Mouse (Mus musculus) kidney, adult 9 months (tissue): Measurements from ENCODE around the gene Capn1.

Source experiments
- DNase-seq: peaks from one replicate; pipeline ENCODE4 v3.0.0; 2022

Gene Capn1

GRCm38 (mm10) chr19:5951631-5952030 lies 64.1 kb downstream of the Capn1 start:
- DNase-seq: no peak

GRCm38 (mm10) chr19:5950218-5950617 lies 65.5 kb downstream of the Capn1 start:
- DNase-seq: peak; percentile 36

GRCm38 (mm10) chr19:5945891-5946290 lies 69.8 kb downstream of the Capn1 start:
- DNase-seq: no peak

- no peak for DNase-seq
Measured at GRCm38 (mm10) chr19:5945027-5945426, 70.7 kb downstream of the Capn1 start.

- DNase-seq: no peak
Measured at GRCm38 (mm10) chr19:5944145-5944544, 71.6 kb downstream of the Capn1 start.

- DNase-seq: no peak
Measured at GRCm38 (mm10) chr19:5943404-5943803, 72.3 kb downstream of the Capn1 start.

- no peak for DNase-seq
Measured at GRCm38 (mm10) chr19:5942581-5942980, 73.1 kb downstream of the Capn1 start.

- DNase-seq: no peak
Measured at GRCm38 (mm10) chr19:5940656-5941055, 75.0 kb downstream of the Capn1 start.

GRCm38 (mm10) chr19:5940173-5940572 lies 75.5 kb downstream of the Capn1 start:
- peak; percentile 91 for DNase-seq

- DNase-seq: no peak
Measured at GRCm38 (mm10) chr19:5939715-5940114, 76.0 kb downstream of the Capn1 start.
